Mouse (Mus musculus) MEL (cell line): ENCODE data around the gene Ccdc163. TPM values are rescaled to one million over a fixed set of nuclear protein-coding genes. Genes with fewer than 3 reads are reported as not detected.
A peak's percentile ranks its signal among the peaks of the same experiment; 100 is the strongest.

Source experiments
- DNase-seq: peaks from one replicate; pipeline ENCODE4 v3.0.0; 2011; ENCODE audit warnings: low read depth, low spot score
- H3K27ac ChIP-seq: 2 replicates; pipeline ENCODE4 v1.5.1; 2012; ENCODE audit warnings: low read depth, mild to moderate bottlenecking, control low read depth, low read length, moderate library complexity; ENCODE audit not compliant: control insufficient read depth
- H3K27me3 ChIP-seq, 2 experiments: fragments of 150-350 bp in 1 of 2; sonication (generic) in 1 of 2; 2 replicates each; pipeline ENCODE4 v1.6.1; 2012; ENCODE audit warnings: low read length in 2 of 2, mild to moderate bottlenecking in 2 of 2, improper control_type of control experiment in 1 of 2, moderate library complexity in 1 of 2; ENCODE audit not compliant: insufficient read depth in 2 of 2, control insufficient read depth in 1 of 2
- H3K36me3 ChIP-seq, 2 experiments: 2 replicates each; pipeline ENCODE4 v1.6.1; 2012 to 2014; ENCODE audit warnings: low read length in 2 of 2, improper control_type of control experiment in 1 of 2, inconsistent platforms in 1 of 2, mild to moderate bottlenecking in 1 of 2; ENCODE audit not compliant: insufficient read depth in 2 of 2, control insufficient read depth in 1 of 2
- H3K4me1 ChIP-seq, 2 experiments: fragments of 150-350 bp in 1 of 2; sonication (generic) in 1 of 2; 2 replicates each; pipeline ENCODE4 v1.6.1; 2012; ENCODE audit warnings: low read length in 2 of 2, improper control_type of control experiment in 1 of 2, mild to moderate bottlenecking in 1 of 2; ENCODE audit not compliant: insufficient read depth in 2 of 2, control insufficient read depth in 1 of 2
- H3K4me3 ChIP-seq, 2 experiments: fragments of 150-350 bp in 1 of 2; sonication (generic) in 1 of 2; 2 replicates each; pipeline ENCODE4 v1.5.1; 2012; ENCODE audit warnings: low read depth in 2 of 2, low read length in 2 of 2, mild to moderate bottlenecking in 2 of 2, moderate library complexity in 2 of 2, control low read depth in 1 of 2, improper control_type of control experiment in 1 of 2; ENCODE audit not compliant: control insufficient read depth in 1 of 2, insufficient read depth in 1 of 2
- H3K79me2 ChIP-seq: 2 replicates; pipeline ENCODE4 v1.6.1; 2012; ENCODE audit warnings: mild to moderate bottlenecking, low read length, moderate library complexity; ENCODE audit not compliant: control insufficient read depth, poor library complexity, insufficient read depth
- H3K9ac ChIP-seq: 2 replicates; pipeline ENCODE4 v1.6.1; 2012; ENCODE audit warnings: low read depth, mild to moderate bottlenecking, control low read depth, low read length, moderate library complexity; ENCODE audit not compliant: control insufficient read depth, poor library complexity, severe bottlenecking
- H3K9me3 ChIP-seq: fragments of 150-350 bp; sonication (generic); replicated peaks from 2 replicates; pipeline ENCODE4 v1.6.1; 2012; ENCODE audit warnings: mild to moderate bottlenecking, low read length, improper control_type of control experiment, moderate library complexity; ENCODE audit not compliant: insufficient read depth
- CHD1 ChIP-seq: IDR thresholded peaks from 2 replicates; pipeline ENCODE4 v1.6.1; 2012; ENCODE audit warnings: low read depth, mild to moderate bottlenecking, inconsistent platforms, low read length, improper control_type of control experiment
- ETS1 ChIP-seq: IDR thresholded peaks from 2 replicates; pipeline ENCODE4 v1.6.1; 2012; ENCODE audit warnings: low read depth, mild to moderate bottlenecking, inconsistent platforms, low read length, improper control_type of control experiment, moderate library complexity
- GABPA ChIP-seq: IDR thresholded peaks from 2 replicates; pipeline ENCODE4 v1.6.1; 2012; ENCODE audit warnings: low read depth, mild to moderate bottlenecking, inconsistent platforms, low read length, improper control_type of control experiment, moderate library complexity
- JUND ChIP-seq: IDR thresholded peaks from 2 replicates; pipeline ENCODE4 v1.6.1; 2011; ENCODE audit warnings: low read depth, mild to moderate bottlenecking, improper control_type of control experiment, low read length
- MAX ChIP-seq: IDR thresholded peaks from 2 replicates; pipeline ENCODE4 v1.6.1; 2011; ENCODE audit warnings: low read length, improper control_type of control experiment
- MAZ ChIP-seq: IDR thresholded peaks from 2 replicates; pipeline ENCODE4 v1.6.1; 2012; ENCODE audit warnings: low read depth, mild to moderate bottlenecking, inconsistent platforms, low read length, improper control_type of control experiment
- MEF2A ChIP-seq: IDR thresholded peaks from 2 replicates; pipeline ENCODE4 v1.6.1; 2014; ENCODE audit warnings: low read depth, mild to moderate bottlenecking, inconsistent platforms, low read length, improper control_type of control experiment; ENCODE audit not compliant: poor library complexity, insufficient replicate concordance, severe bottlenecking; ENCODE audit errors: extremely low read depth
- MXI1 ChIP-seq: IDR thresholded peaks from 2 replicates; pipeline ENCODE4 v1.6.1; 2011; ENCODE audit warnings: mild to moderate bottlenecking, low read depth, low read length, improper control_type of control experiment
- MYB ChIP-seq: IDR thresholded peaks from 2 replicates; pipeline ENCODE4 v1.6.1; 2011; ENCODE audit warnings: mild to moderate bottlenecking, low read depth, low read length, improper control_type of control experiment
- NELFE ChIP-seq: IDR thresholded peaks from 2 replicates; pipeline ENCODE4 v1.6.1; 2011; ENCODE audit warnings: low read depth, low read length, improper control_type of control experiment
- NRF1 ChIP-seq: IDR thresholded peaks from 2 replicates; pipeline ENCODE4 v1.6.1; 2014; ENCODE audit warnings: low read depth, mild to moderate bottlenecking, inconsistent platforms, low read length, improper control_type of control experiment, moderate library complexity; ENCODE audit not compliant: poor library complexity, insufficient read depth, severe bottlenecking
- POLR2A ChIP-seq, 2 experiments: IDR thresholded peaks; 2 replicates each; pipeline ENCODE4 v1.6.1; 2011 to 2012; ENCODE audit warnings: low read length in 2 of 2, mild to moderate bottlenecking in 2 of 2, control low read depth in 1 of 2, improper control_type of control experiment in 1 of 2, low read depth in 1 of 2, moderate library complexity in 1 of 2; ENCODE audit not compliant: control insufficient read depth in 1 of 2, insufficient read depth in 1 of 2, poor library complexity in 1 of 2
- POLR2AphosphoS2 ChIP-seq: IDR thresholded peaks from 2 replicates; pipeline ENCODE4 v1.6.1; 2011; ENCODE audit warnings: low read length, improper control_type of control experiment
- RCOR1 ChIP-seq: IDR thresholded peaks from 2 replicates; pipeline ENCODE4 v1.6.1; 2012; ENCODE audit warnings: low read depth, mild to moderate bottlenecking, inconsistent platforms, low read length, improper control_type of control experiment
- SIN3A ChIP-seq: IDR thresholded peaks from 2 replicates; pipeline ENCODE4 v1.6.1; 2012; ENCODE audit warnings: low read length, improper control_type of control experiment, inconsistent platforms
- TAL1 ChIP-seq: IDR thresholded peaks from 2 replicates; pipeline ENCODE4 v1.6.1; 2012; ENCODE audit warnings: mild to moderate bottlenecking, inconsistent platforms, low read length, moderate library complexity, mixed read lengths
- TBP ChIP-seq: IDR thresholded peaks from 2 replicates; pipeline ENCODE4 v1.8.0; 2011; ENCODE audit warnings: low read depth, low read length, improper control_type of control experiment
- TCF12 ChIP-seq: IDR thresholded peaks from 2 replicates; pipeline ENCODE4 v1.6.1; 2014; ENCODE audit warnings: low read depth, mild to moderate bottlenecking, inconsistent platforms, low read length, improper control_type of control experiment, moderate library complexity
- ZC3H11A ChIP-seq: IDR thresholded peaks from 2 replicates; pipeline ENCODE4 v1.6.1; 2012; ENCODE audit warnings: low read depth, mild to moderate bottlenecking, inconsistent platforms, low read length, improper control_type of control experiment
- ZKSCAN1 ChIP-seq: IDR thresholded peaks from 2 replicates; pipeline ENCODE4 v1.6.1; 2012; ENCODE audit warnings: low read depth, mild to moderate bottlenecking, inconsistent platforms, low read length, improper control_type of control experiment, moderate library complexity
- ZNF384 ChIP-seq: IDR thresholded peaks from 2 replicates; pipeline ENCODE4 v1.6.1; 2012; ENCODE audit warnings: low read depth, mild to moderate bottlenecking, inconsistent platforms, low read length, improper control_type of control experiment
- polyA plus RNA-seq, 2 experiments: library from polyadenylated mRNA; stranded (reverse) in 1 of 2; unstranded in 1 of 2; fragments of >175 nt in 1 of 2; fragments of >200 nt in 1 of 2; gene quantifications; 2 replicates each; pipeline versions ENCODE4 v1.2.1 to v1.2.4; 2012; ENCODE audit warnings: low replicate concordance in 2 of 2, low read depth in 1 of 2; ENCODE audit not compliant: insufficient read length in 2 of 2, insufficient read depth in 1 of 2, missing spikeins in 1 of 2
- total RNA-seq: library from RNA; depleted of rRNA; stranded (reverse); fragments of 300-350 nt; gene quantifications from 2 replicates; pipeline ENCODE4 v1.2.3, GENCODE M21; 2012

Ccdc163 gene
- total and polyA plus RNA-seq, 3 experiments, result 12.3 to 26.0 TPM; not detected in 1

- Histone ChIP-seq H3K79me2 (peaks cover 6% of the 10 kb centered on the region), H3K27ac (peak overlapping the region; percentile 62)
These were observed 643 bp upstream of the Ccdc163 start for GRCm38 (mm10) chr4:116707666-116708065.

GRCm38 (mm10) chr4:116708791-116709390 lies 582 bp downstream of the Ccdc163 start:
- Histone ChIP-seq H3K79me2 (peaks cover 6% of the 10 kb centered on the region), H3K36me3 (peaks cover 0 to 19% of the 10 kb centered on the region in 2 experiments; a peak in 3 of 4 replicates), H3K27me3 (no peaks in the 10 kb centered on the region)
- TF ChIP-seq MAZ (0 out of 2 replicates have a peak, but pooled peaks have one; percentile 35), ZNF384 (peak; percentile 91), ZKSCAN1 (no peak), ETS1 (0 out of 2 replicates have a peak, but pooled peaks have one; percentile 1)
- TF ChIP-seq, all 39 proteins: peak for 3
- H3K9ac ChIP-seq, result peak overlapping the region; percentile 76
- peak overlapping the region; percentile 63 for H3K27ac ChIP-seq
- H3K9me3 ChIP-seq, result no peaks in the 10 kb centered on the region
- peak overlapping the region; percentile 71 to 73 for H3K4me3 ChIP-seq
- peak; percentile 69 for DNase-seq
- peaks cover 0 to 12% of the 10 kb centered on the region in 2 experiments; a peak in 3 of 4 replicates for H3K4me1 ChIP-seq

More at GRCm38 (mm10) chr4:116707666-116708065, 643 bp upstream of the Ccdc163 start:
- no peaks in the 10 kb centered on the region for H3K27me3 ChIP-seq
- TF ChIP-seq MXI1, result no peak
- TF ChIP-seq GABPA, result no peak
- TF ChIP-seq CHD1, result no peak
- TF ChIP-seq MEF2A, result no peak
- no peak for TF ChIP-seq ETS1
- no peak for TF ChIP-seq NRF1
- TF ChIP-seq, all 39 proteins: peak for 0
- Histone ChIP-seq H3K9ac (peak overlapping the region; percentile 76), H3K4me1 (peaks cover 0 to 12% of the 10 kb centered on the region in 2 experiments; a peak in 3 of 4 replicates), H3K36me3 (peaks cover 1 to 19% of the 10 kb centered on the region in 2 experiments; a peak in 3 of 4 replicates), H3K4me3 (peak overlapping the region; percentile 70 to 71), H3K9me3 (no peaks in the 10 kb centered on the region)
- DNase-seq, result peak; percentile 49

GRCm38 (mm10) chr4:116710154-116710553 lies 1.8 kb downstream of the Ccdc163 start:
- Histone ChIP-seq H3K79me2 (peaks cover 6% of the 10 kb centered on the region), H3K4me3 (no peak overlapping the region), H3K36me3 (peaks cover 0 to 19% of the 10 kb centered on the region in 2 experiments; a peak in 2 of 4 replicates), H3K9me3 (no peaks in the 10 kb centered on the region), H3K27me3 (no peaks in the 10 kb centered on the region), H3K27ac (no peak overlapping the region), H3K9ac (no peak overlapping the region), H3K4me1 (peaks cover 0 to 12% of the 10 kb centered on the region in 2 experiments; a peak in 3 of 4 replicates)
- TF ChIP-seq POLR2A (IDR thresholded peaks at IDR 0.05; ENCODE audit: control insufficient read depth in 1 of 2, insufficient read depth in 1 of 2, low read depth in 1 of 2, low read length in 2 of 2, poor library complexity in 1 of 2), result no peak
- no peak for TF ChIP-seq TCF12
- no peak for TF ChIP-seq ETS1
- no peak for TF ChIP-seq ZNF384
- TF ChIP-seq NELFE, result no peak
- no peak for TF ChIP-seq RCOR1
- TF ChIP-seq MYB, result no peak
- no peak for TF ChIP-seq TBP
- TF ChIP-seq JUND, result no peak
- no peak for TF ChIP-seq TAL1
- TF ChIP-seq POLR2AphosphoS2, result no peak
- no peak for TF ChIP-seq NRF1
- no peak for TF ChIP-seq CHD1
- TF ChIP-seq MAZ, result no peak
- TF ChIP-seq GABPA, result no peak
- TF ChIP-seq SIN3A, result no peak
- TF ChIP-seq MAX, result no peak
- no peak for TF ChIP-seq ZC3H11A
- DNase-seq, result no peak
